Mouse (Mus musculus): ENCODE results near the gene Prr7.
A peak's percentile ranks its signal among the peaks of the same experiment; 100 is the strongest.

Prr7 gene

GRCm38 (mm10) chr13:55507877-55508276 lies 43.8 kb downstream of the Prr7 start:
- peak; percentile 56 for DNase-seq (ENCODE audit: low read depth, low spot score)

- no peak for DNase-seq (ENCODE audit: low read depth, low spot score)
These were observed 44.5 kb downstream of the Prr7 start for GRCm38 (mm10) chr13:55508531-55508930.

- no peak for DNase-seq (ENCODE audit: low read depth, low spot score)
These were observed 46.2 kb downstream of the Prr7 start for GRCm38 (mm10) chr13:55510332-55510667.

GRCm38 (mm10) chr13:55510668-55511491 lies 46.8 kb downstream of the Prr7 start:
- DNase-seq (ENCODE audit: low read depth, low spot score) = no peak

- DNase-seq (ENCODE audit: low read depth, low spot score) = no peak
These were observed 47.4 kb downstream of the Prr7 start for GRCm38 (mm10) chr13:55511492-55511861.

- no peak for DNase-seq (ENCODE audit: low read depth, low spot score)
These were observed 48.4 kb downstream of the Prr7 start for GRCm38 (mm10) chr13:55512379-55513031.

- DNase-seq (ENCODE audit: low read depth, low spot score) = peak; percentile 74
These were observed 49.2 kb downstream of the Prr7 start, which contains the start of gene Pdlim7 for GRCm38 (mm10) chr13:55513111-55513748. Pdlim7 (minus strand) TSS chr13:55513676.

GRCm38 (mm10) chr13:55513828-55514227 lies 49.8 kb downstream of the Prr7 start:
- DNase-seq (ENCODE audit: low read depth, low spot score) = no peak

- DNase-seq (ENCODE audit: low read depth, low spot score) = peak; percentile 60
These were observed 52.9 kb downstream of the Prr7 start for GRCm38 (mm10) chr13:55516955-55517354.

- DNase-seq (ENCODE audit: low read depth, low spot score) = no peak
These were observed 55.5 kb downstream of the Prr7 start for GRCm38 (mm10) chr13:55519606-55520005.

GRCm38 (mm10) chr13:55522730-55523129 lies 58.7 kb downstream of the Prr7 start:
- DNase-seq (ENCODE audit: low read depth, low spot score) = no peak
